Mouse (Mus musculus) monocyte, adult 5-6 weeks (primary cell): Measurements from ENCODE around the gene Exoc3l. TPM values are rescaled to one million over a fixed set of nuclear protein-coding genes. Genes with fewer than 3 reads are reported as not detected.

Experiments used
- ATAC-seq: fragments of 153-309, 156-312 bp; replicated peaks from 2 replicates; pipeline ENCODE4 v1.8.0; 2017; ENCODE audit warnings: mild to moderate bottlenecking; ENCODE audit not compliant: low TSS enrichment, insufficient number of reproducible peaks, severe bottlenecking, poor library complexity, low FRiP score
- total RNA-seq: library from RNA; stranded (forward); fragments of 200-1000, 200-491, 200-594 nt; gene quantifications from 3 replicates; pipeline ENCODE4 v1.2.3, GENCODE M21; 2017

The Exoc3l gene
- total RNA-seq, 1 experiment from 2014 or later = not detected

DNA sequence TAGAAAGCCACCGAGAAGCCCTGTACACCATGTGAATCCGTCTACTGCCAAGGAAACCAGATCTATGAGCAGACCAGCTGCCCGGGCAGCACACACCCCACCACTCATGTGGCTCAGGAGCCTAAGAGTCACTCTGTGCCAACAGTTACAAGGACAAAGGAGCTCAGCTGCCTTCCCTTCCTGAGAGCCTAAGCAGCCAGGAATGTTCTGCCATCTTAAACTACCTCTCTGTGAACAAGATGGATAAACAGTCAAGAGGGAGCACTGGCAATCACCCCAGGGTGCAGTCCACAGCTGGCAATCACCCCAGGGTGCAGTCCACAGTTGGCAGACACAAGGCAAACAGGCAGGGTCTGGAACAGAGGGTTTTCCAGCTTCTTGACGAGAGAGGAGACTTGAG lies 22.0 kb upstream of the Exoc3l start:
- ATAC-seq = no peak

DNA sequence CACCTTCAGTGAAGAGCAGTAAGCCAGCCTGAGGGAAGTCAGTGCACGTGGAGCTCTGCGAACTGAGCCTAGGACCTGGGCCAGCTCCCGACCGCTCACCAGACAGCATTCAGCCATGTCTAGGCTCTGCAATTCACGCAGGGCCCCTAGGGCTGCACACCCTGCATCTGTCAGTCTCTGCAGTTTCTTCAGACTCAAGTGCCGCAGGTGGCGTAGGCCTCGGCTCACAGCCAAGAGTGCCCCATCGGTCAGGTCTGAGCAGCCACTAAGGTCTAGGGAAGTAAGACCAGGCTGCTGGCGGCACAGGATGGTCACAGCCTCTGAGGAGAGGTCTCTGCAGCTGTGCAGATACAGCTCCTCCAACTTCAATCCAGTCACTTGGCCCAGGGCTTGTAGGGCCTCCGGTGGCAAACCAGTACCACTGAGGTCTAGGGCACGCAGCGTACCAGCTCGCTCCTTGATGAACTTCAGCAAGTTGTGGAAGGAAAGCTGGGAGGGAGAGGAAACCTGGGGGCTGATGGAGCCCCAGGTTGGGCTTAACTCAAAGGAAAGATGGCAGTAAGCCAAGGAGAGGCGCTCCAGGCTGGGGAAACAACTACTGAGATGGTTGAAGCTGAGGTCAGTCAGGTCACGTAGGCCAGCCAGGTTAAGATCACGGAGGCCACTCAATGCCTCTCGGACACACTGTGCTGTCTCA lies 19.3 kb upstream of the Exoc3l start:
- ATAC-seq = no peak

DNA sequence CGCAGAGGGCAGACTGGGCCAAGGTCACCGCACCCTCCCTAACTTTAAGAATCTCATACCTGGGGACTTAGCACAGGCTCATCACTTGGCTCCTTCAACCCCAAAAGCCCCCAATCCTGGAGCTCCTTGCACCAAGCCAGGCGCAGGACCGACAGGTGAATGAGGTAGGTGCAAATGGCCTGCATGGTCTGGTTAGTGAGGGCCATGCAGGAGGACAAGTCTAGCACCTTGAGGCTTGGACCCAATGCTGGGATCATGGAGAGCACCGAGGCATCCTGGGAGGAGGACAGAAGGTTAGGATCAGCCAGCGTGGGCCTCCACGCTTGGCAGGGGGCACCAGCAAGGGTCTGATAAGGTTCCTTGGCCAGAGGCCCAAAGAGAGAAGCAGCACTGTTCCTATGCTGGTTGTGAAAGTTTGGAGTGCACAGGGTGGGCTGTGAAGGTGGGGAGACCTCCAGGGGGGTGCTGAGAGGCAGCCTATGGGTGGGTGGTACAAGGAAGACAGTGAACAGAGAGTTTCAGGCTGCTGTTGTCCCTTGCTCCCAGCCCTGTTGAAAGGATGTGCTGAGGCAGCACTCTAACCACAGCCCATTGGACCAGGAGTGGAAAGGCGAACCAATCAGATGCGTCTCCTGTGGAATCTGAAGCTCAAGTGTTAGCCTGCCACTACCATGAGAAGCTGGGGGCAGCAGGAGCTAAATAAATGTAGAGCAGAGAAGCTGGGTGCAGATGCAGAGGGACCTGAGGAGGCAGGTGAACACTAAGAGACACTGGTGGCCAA lies 17.9 kb upstream of the Exoc3l start:
- no peak for ATAC-seq

DNA sequence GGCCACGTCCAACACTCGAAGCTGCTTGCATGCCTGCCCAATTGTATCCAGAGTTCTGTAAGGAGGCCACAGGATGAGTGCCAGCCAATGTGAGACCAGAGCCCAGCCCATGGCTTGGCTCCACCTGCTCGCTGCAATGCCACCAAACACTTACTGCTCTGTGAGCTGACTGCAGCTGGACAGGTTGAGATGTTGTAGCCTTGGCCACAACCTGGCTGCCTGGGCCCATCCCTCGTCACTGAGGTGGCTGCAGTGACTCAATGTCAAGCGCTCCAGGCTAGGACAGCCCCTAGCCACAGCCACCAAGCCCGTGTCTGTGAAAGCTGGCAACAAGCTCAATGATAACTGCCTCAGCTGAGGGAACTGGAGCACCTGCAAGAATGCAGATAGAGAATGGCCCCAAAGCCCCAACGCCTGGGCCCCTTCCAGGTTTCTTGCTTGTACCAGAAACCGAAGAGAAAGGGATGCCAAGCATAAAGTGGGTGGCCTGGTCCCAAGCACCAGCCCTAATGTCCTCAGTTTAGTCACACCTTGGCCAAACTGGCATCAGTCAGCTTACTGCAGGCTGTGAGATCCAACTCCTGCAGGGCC lies 17.1 kb upstream of the Exoc3l start:
- no peak for ATAC-seq

DNA sequence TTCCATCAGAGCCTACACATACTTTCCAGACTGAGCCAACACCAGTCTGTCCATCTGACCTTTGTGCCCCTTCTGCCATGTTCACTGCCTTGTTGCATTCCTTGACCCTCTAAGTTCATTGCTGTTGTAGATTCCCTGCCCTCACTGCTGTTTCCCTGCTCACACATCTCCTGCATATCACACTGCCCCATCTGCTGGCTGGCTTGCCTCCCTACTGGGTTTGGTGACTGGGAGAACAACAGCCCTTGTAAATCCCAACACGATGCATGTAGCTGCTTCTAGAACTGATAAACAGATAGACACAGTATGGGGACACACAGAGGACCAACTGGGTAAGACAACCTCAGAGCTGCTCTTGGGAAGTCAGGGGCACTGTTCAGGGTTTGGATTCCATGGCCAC lies 15.8 kb upstream of the Exoc3l start:
- ATAC-seq = no peak

DNA sequence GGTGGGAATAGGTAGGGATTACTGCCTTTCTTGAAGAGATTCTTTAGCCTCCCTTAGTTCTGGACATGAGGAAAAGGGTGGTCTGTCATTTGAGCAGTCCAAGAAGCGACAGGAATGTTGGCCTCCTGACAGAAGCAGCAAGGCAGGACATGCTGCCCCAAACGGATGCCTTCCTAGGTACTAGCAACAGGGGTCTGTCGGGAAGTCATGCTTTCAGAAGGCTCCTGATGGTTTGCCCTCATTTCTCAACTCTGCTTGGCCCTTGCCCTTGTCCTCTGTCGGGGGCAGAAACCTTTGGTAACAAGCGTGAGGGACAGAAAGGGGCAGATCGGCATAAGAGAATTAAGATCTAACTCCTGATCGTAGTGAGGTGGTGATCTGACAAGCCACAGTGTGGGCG lies 14.2 kb upstream of the Exoc3l start:
- no peak for ATAC-seq

DNA sequence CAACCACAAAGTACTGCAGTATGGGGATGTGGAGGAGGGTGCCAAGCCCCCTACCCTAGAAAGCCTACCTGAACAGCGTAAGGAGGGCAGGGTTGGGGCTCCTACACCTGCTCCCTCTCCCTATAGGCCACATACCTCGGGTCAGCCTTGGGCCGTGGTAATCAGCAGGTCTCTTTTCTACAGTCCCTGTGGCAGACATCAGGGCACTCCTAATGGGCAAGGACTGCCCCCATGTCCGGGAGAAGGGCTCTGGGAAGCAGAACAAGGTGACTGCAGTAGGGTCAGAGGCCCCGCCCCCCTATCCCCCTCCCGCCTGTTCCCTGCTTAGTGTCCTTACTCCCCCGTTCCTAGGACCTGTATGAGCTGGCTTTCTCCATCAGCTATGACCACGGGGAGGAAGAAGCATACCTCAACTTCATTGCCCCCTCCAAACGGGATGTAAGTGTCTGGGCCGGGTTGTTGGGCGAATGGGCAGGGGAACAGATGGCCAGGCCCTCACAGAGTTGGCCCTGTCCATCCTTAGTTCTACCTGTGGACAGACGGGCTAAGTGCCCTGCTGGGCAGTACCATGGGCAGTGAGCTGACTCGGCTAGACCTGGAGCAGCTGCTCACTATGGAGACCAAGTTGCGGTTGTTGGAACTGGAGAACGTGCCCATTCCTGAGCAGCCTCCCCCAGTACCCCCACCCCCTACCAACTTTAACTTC lies 13.4 kb upstream of the Exoc3l start:
- ATAC-seq = no peak

DNA sequence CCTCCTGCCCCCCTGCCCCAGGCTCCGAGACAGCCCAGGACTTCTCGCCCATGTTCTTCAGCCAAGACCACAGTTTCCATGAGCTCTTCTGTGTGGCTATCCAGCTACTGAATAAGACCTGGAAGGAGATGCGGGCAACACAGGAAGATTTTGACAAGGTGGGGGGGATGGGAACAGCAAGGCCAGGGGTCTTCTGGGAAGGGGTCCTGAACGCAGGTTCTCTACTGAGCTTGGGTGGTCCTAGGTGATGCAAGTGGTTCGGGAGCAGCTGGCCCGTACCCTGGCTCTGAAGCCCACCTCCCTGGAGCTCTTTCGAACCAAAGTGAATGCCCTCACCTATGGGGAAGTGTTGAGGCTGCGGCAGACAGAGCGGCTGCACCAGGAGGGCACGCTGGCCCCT lies 12.5 kb upstream of the Exoc3l start:
- no peak for ATAC-seq

DNA sequence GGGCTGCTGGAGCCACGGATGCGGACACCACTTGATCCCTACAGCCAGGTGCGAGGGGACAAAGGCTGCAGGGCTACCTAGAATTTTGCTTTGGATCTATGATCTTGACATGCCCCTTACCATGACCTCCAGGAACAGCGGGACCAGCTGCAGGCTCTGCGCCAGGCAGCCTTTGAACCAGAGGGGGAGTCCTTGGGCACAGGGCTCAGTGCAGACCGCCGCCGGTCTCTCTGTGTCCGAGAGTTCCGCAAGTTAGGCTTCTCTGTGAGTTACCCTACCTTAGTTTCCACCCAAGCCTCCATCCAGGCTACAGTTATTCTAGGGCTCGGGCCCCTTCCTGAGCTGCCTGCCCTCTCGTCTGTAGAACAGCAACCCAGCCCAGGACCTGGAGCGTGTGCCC lies 11.8 kb upstream of the Exoc3l start:
- no peak for ATAC-seq

DNA sequence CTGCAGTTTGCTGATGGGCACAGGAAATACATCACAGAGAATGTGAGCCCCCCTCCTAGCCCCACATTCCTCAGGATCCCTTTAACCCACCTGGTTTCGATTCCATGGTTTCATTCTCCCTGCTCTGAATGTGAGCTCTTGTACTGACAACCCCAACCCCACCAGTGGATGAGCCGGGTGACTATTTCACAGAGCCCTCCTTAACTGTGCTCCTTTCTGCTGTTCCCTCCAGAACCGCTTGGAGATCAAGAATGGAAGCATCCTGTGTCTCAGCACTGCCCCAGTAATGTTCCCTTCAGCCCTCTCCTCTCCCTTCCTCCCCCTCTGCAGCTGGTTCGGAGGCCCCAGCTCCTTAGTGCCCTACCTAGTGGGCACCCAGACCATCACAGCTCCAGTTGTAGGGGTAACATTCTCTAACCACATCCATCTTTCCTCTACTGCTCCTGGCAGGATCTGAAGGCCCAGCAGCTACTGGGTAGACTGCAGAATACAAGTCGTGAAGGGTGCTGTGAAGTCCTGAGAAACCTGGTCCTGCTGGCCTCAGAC lies 10.3 kb upstream of the Exoc3l start:
- no peak for ATAC-seq

DNA sequence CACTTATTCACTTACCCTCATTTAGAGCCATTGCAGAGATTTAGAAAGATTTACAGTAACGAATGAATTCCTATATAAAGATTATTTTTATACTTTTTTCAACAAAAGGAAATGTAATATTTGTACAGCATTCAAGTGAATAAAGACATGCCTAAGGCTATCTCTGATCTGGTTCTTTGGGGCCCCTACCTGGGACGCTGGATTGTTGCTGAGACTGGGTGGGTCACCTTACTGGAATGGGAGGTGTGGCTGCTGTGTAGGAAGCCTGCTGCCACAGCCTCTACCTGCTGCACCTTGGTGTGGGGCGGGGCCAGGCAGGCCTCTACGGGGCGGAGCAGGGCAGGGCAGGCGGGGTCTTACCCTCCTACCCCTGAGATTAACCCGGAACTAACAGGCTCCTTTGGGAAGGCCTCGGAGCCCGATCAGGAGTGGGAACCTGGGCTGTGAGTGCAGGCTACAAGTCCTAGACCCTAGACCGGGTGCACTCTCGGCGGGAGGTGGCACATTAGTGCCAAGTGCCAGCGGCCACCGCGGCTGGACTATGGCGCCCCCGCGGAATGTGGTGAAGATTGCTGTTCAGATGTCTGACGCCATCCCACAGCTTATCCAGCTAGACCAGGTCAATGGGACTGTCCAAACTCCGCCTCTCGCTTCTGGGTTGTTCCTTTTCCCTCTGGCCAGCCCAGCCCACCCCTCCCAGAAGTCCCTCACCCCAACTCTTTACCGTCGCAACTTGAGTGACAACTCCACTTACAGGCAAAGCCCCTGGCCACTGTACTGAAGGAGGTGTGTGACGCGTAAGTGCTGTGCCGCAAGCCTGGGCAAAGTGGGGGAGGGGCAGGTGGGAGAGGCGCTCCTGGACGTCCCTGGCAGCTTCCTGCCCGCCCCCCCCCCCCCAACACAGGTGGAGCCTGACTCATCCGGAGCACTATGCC lies 9.6 kb upstream of the Exoc3l start, which contains the start of gene Elmo3:
Elmo3 (plus strand) TSS at position 391 of the 935 bp plus-strand sequence.
- no peak for ATAC-seq

DNA sequence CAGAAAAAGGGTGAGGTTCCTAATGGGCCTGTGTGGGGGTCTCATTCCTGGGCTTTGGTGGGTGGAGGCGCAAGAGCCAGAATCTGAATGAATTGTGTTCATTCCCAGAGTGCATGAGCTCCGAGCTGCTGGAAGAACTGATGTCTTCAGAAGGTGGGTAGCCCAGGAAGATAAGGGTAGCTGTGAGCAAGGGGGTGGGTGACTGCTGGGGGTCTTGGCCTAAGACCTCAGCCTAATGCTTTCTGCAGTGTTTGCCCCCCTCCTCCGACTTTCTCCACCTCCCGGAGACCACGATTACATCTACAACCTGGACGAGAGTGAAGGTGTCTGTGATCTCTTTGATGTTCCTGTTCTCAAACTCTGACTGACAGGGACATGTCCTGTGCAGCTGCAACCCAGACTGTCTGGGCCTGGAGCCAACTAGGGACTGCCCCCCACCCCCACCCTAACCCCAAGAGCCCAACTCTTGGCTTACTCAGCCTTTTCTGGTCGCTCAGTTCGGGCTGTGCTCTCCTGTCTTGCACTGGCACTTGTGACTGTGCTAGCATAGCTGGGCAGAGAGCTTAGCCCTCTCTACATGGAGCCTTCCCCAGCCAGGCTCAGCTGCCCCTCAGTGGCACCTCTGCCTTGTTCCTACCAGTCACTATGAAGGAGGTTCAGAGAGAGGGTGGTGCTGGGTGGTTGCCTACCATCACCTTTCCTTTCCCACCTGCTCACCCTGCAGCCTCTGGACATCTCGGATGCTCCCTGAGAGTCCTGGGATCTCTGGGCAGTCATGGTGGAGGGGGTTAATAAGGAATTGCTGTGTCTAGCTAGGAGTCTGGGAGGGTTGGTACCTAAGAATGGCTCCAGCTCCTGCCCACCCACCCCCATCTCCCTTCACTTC lies 8.7 kb upstream of the Exoc3l start:
- ATAC-seq = no peak

DNA sequence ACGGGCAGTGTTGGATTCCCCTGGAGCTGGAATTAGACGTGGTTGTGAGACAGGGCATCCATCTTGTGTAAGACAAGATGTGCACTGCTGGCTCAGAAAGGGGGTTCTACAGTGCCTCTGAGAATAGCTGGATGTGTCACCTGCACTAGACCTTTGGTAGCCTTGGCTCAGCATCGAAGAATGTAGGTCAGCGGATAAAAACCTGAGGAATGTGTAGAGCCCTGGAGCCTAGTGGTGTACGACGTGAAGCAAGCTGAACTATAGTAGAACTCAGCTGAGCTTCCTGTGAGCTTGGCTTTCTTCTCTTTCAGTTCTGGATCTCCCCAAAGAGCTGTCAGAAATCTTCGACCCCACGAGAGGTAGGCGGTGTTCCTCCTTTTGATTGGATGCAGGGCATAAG lies 8.0 kb upstream of the Exoc3l start:
- no peak for ATAC-seq

DNA sequence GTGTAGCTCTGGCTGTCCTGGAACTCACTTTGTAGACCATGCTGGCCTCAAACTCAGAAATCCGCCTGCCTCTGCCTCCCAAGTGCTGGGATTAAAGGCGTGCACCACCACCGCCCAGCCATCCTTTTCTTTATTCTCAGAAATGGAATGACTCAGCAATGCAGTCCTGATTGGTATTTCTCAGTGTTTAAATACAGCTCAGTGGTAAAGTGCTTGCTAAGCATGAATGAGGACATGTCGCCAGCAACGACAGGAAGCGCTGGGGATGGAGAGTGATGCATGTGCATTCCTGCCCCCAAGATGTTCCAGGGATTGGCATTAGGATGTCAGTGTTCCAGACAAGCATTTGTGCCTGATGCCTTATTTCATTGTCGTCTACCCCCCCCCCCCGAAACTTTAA lies 7.5 kb upstream of the Exoc3l start:
- no peak for ATAC-seq

DNA sequence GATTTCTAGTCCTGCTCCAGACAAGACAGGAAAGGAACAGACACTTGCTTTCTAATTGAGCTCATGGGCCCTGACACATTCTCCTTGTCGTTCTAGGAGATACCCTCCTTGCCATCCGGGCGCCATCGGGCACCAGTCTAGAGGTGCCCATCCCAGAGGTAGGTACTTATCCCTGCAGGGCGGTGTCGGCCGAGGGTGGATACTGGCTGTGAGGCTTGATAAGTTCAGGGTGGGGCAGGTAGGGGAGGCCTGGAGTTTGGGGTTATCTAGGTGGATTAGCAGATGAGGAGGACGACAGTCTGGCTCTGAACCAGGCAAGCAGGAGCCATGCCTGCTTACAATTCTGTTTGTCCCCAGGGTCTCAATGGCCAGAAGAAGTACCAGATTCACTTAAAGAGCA lies 4.1 kb upstream of the Exoc3l start:
- no peak for ATAC-seq

DNA sequence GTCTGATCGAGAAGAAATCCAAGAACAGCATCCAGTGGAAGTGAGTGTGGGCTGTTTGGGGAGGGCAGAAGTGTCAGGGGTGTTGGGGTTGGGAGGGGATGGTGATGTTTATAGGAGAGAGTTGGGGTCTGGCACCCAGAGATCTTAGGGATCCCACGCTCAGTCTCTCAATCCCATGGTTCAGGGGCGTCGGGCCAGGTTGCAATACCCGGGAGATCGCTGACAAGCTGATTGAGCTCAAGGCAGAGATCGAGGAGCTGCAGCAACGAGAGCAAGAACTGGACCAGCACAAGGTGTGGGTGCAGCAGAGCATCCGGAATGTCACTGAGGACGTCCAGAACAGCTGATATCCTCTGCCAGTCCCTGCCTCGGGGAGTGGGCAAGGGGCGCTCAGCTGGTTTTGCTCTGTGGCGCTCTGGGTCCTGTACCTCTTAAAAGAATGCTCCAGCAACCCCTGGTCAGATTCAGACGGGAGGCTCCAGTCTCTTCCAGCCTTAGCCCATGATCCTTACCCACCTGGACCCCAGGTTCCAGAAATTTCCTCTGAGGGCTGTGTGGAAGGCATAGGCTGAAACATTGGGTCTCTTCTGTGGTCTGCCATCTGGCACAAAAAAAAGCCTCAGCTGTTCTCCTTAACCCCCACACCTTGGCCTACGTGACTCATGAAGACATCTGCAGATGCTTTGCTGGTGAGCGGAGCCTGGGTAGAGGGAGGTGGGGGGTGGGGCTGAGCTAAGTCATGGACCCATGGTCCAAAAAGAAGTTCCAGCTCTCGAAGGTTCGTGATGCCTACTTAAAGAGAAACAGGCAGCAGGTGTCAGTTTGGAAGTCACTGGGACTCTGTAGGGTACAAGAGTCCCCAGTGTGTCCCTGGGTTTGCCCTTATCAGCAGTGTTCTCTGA lies 2.7 kb upstream of the Exoc3l start:
- ATAC-seq = no peak
